Mouse (Mus musculus): ENCODE results near the gene Gipc1. TPM values are rescaled to one million over a fixed set of nuclear protein-coding genes. Genes with fewer than 3 reads are reported as not detected.

The Gipc1 gene
- polyA plus RNA-seq, 1 experiment from 2014 or later: 181 TPM

GRCm38 (mm10) chr8:83698291-83698660 lies 45.8 kb downstream of the Gipc1 start:
- Histone ChIP-seq H3K9ac (ENCODE audit: low read length) (peak overlapping the region; percentile 78), H3K4me2 (ENCODE audit: low read depth) (peak overlapping the region; percentile 67), H3K27me3 (ENCODE audit: control insufficient read depth, insufficient read depth, low read length) (no peaks in the 10 kb centered on the region), H3K9me3 (ENCODE audit: control insufficient read depth, low read length) (no peaks in the 10 kb centered on the region), H3K27ac (ENCODE audit: low read depth, low read length) (peak overlapping the region; percentile 23; the same call in 1 of the 2 replicates), H3K4me3 (ENCODE audit: low read depth, low read length) (peak overlapping the region; percentile 78), H3K4me1 (ENCODE audit: control insufficient read depth, insufficient read depth, low read length) (peaks cover 8% of the 10 kb centered on the region), H3K36me3 (ENCODE audit: control insufficient read depth, insufficient read depth, low read length) (no peaks in the 10 kb centered on the region; the same call in 1 of the 2 replicates)
- DNase-seq (ENCODE audit: low spot score) (no peak), ATAC-seq (ENCODE audit: insufficient read depth, low FRiP score, low TSS enrichment) (0 out of 2 replicates have a peak, but pooled peaks have one; percentile 2)
- WGBS: 4% methylated on average over 15 of the region's 15 CpGs

GRCm38 (mm10) chr8:83698661-83699453 lies 46.4 kb downstream of the Gipc1 start, which contains the start of gene Pkn1:
TSS of gene Pkn1 (minus strand) at chr8:83699179.
- under 1% methylated on average over 78 of the region's 85 CpGs for WGBS
- peak within 1 kb of the TSS; percentile 78 for H3K4me3 ChIP-seq (ENCODE audit: low read depth, low read length)
- H3K9me3 ChIP-seq (ENCODE audit: control insufficient read depth, low read length): no peaks in the 10 kb centered on the region
- DNase-seq (ENCODE audit: low spot score) (peak; percentile 85), ATAC-seq (ENCODE audit: insufficient read depth, low FRiP score, low TSS enrichment) (peak; percentile 94)
- no peaks in the 10 kb centered on the region; the same call in 1 of the 2 replicates for H3K36me3 ChIP-seq (ENCODE audit: control insufficient read depth, insufficient read depth, low read length)
- H3K4me1 ChIP-seq (ENCODE audit: control insufficient read depth, insufficient read depth, low read length): peaks cover 8% of the 10 kb centered on the region
- H3K9ac ChIP-seq (ENCODE audit: low read length): peak within 1 kb of the TSS; percentile 78
- peak within 1 kb of the TSS; percentile 49; the same call in 1 of the 2 replicates for H3K27ac ChIP-seq (ENCODE audit: low read depth, low read length)
- H3K27me3 ChIP-seq (ENCODE audit: control insufficient read depth, insufficient read depth, low read length): no peaks in the 10 kb centered on the region
- peak within 1 kb of the TSS; percentile 67 for H3K4me2 ChIP-seq (ENCODE audit: low read depth)

- H3K9me3 ChIP-seq (ENCODE audit: control insufficient read depth, low read length): no peaks in the 10 kb centered on the region
- peak overlapping the region; percentile 78 for H3K9ac ChIP-seq (ENCODE audit: low read length)
- peak overlapping the region; percentile 67 for H3K4me2 ChIP-seq (ENCODE audit: low read depth)
- no peak for ATAC-seq (ENCODE audit: insufficient read depth, low FRiP score, low TSS enrichment)
- 46% methylated on average over 9 of the region's 9 CpGs for WGBS
- H3K4me1 ChIP-seq (ENCODE audit: control insufficient read depth, insufficient read depth, low read length): peaks cover 8% of the 10 kb centered on the region
- no peaks in the 10 kb centered on the region; the same call in 1 of the 2 replicates for H3K36me3 ChIP-seq (ENCODE audit: control insufficient read depth, insufficient read depth, low read length)
- peak overlapping the region; percentile 49; the same call in 1 of the 2 replicates for H3K27ac ChIP-seq (ENCODE audit: low read depth, low read length)
- H3K27me3 ChIP-seq (ENCODE audit: control insufficient read depth, insufficient read depth, low read length): no peaks in the 10 kb centered on the region
- H3K4me3 ChIP-seq (ENCODE audit: low read depth, low read length): peak overlapping the region; percentile 78
- peak; percentile 24 for DNase-seq (ENCODE audit: low spot score)
Observed at GRCm38 (mm10) chr8:83699566-83699965, 47.1 kb downstream of the Gipc1 start.

GRCm38 (mm10) chr8:83700423-83701085 lies 48.1 kb downstream of the Gipc1 start:
- ATAC-seq (ENCODE audit: insufficient read depth, low FRiP score, low TSS enrichment) (no peak), DNase-seq (ENCODE audit: low spot score) (no peak)
- Histone ChIP-seq H3K4me3 (ENCODE audit: low read depth, low read length) (no peak overlapping the region), H3K9ac (ENCODE audit: low read length) (no peak overlapping the region), H3K4me1 (ENCODE audit: control insufficient read depth, insufficient read depth, low read length) (peaks cover 8% of the 10 kb centered on the region), H3K27me3 (ENCODE audit: control insufficient read depth, insufficient read depth, low read length) (no peaks in the 10 kb centered on the region), H3K9me3 (ENCODE audit: control insufficient read depth, low read length) (no peaks in the 10 kb centered on the region), H3K4me2 (ENCODE audit: low read depth) (no peak overlapping the region), H3K27ac (ENCODE audit: low read depth, low read length) (no peak overlapping the region), H3K36me3 (ENCODE audit: control insufficient read depth, insufficient read depth, low read length) (no peaks in the 10 kb centered on the region; the same call in 1 of the 2 replicates)
- 83% methylated on average over 9 of the region's 9 CpGs for WGBS

- Histone ChIP-seq H3K9ac (ENCODE audit: low read length) (no peak overlapping the region), H3K4me2 (ENCODE audit: low read depth) (no peak overlapping the region), H3K9me3 (ENCODE audit: control insufficient read depth, low read length) (no peaks in the 10 kb centered on the region), H3K27me3 (ENCODE audit: control insufficient read depth, insufficient read depth, low read length) (no peaks in the 10 kb centered on the region), H3K27ac (ENCODE audit: low read depth, low read length) (no peak overlapping the region), H3K4me1 (ENCODE audit: control insufficient read depth, insufficient read depth, low read length) (no peaks in the 10 kb centered on the region), H3K4me3 (ENCODE audit: low read depth, low read length) (no peak overlapping the region), H3K36me3 (ENCODE audit: control insufficient read depth, insufficient read depth, low read length) (no peaks in the 10 kb centered on the region)
- ATAC-seq (ENCODE audit: insufficient read depth, low FRiP score, low TSS enrichment) (no peak), DNase-seq (ENCODE audit: low spot score) (no peak)
- WGBS: 87% methylated on average over 4 of the region's 4 CpGs
Observed at GRCm38 (mm10) chr8:83703426-83703825, 50.9 kb downstream of the Gipc1 start.

- H3K4me3 ChIP-seq (ENCODE audit: low read depth, low read length): no peak overlapping the region
- WGBS: 55% methylated on average over 5 of the region's 5 CpGs
- no peak overlapping the region for H3K4me2 ChIP-seq (ENCODE audit: low read depth)
- no peaks in the 10 kb centered on the region for H3K9me3 ChIP-seq (ENCODE audit: control insufficient read depth, low read length)
- ATAC-seq (ENCODE audit: insufficient read depth, low FRiP score, low TSS enrichment) (no peak), DNase-seq (ENCODE audit: low spot score) (no peak)
- no peak overlapping the region for H3K9ac ChIP-seq (ENCODE audit: low read length)
- no peaks in the 10 kb centered on the region for H3K36me3 ChIP-seq (ENCODE audit: control insufficient read depth, insufficient read depth, low read length)
- no peaks in the 10 kb centered on the region for H3K27me3 ChIP-seq (ENCODE audit: control insufficient read depth, insufficient read depth, low read length)
- no peaks in the 10 kb centered on the region for H3K4me1 ChIP-seq (ENCODE audit: control insufficient read depth, insufficient read depth, low read length)
- H3K27ac ChIP-seq (ENCODE audit: low read depth, low read length): no peak overlapping the region
Observed at GRCm38 (mm10) chr8:83706411-83706810, 53.9 kb downstream of the Gipc1 start.

GRCm38 (mm10) chr8:83707554-83707953 lies 55.1 kb downstream of the Gipc1 start:
- H3K4me2 ChIP-seq (ENCODE audit: low read depth): no peak overlapping the region
- H3K4me1 ChIP-seq (ENCODE audit: control insufficient read depth, insufficient read depth, low read length): no peaks in the 10 kb centered on the region
- no peak overlapping the region for H3K27ac ChIP-seq (ENCODE audit: low read depth, low read length)
- H3K4me3 ChIP-seq (ENCODE audit: low read depth, low read length): no peak overlapping the region
- no peaks in the 10 kb centered on the region for H3K9me3 ChIP-seq (ENCODE audit: control insufficient read depth, low read length)
- H3K9ac ChIP-seq (ENCODE audit: low read length): no peak overlapping the region
- H3K27me3 ChIP-seq (ENCODE audit: control insufficient read depth, insufficient read depth, low read length): no peaks in the 10 kb centered on the region
- ATAC-seq (ENCODE audit: insufficient read depth, low FRiP score, low TSS enrichment) (no peak), DNase-seq (ENCODE audit: low spot score) (no peak)
- 83% methylated on average over 8 of the region's 8 CpGs for WGBS
- no peaks in the 10 kb centered on the region for H3K36me3 ChIP-seq (ENCODE audit: control insufficient read depth, insufficient read depth, low read length)
